Mouse (Mus musculus): Measurements from ENCODE around the gene Tagln3. TPM values are rescaled to one million over a fixed set of nuclear protein-coding genes. Genes with fewer than 3 reads are reported as not detected.

Gene Tagln3
- 0.54 TPM in 1 of 2 replicates, not detected in the other for total RNA-seq (2023)

DNA sequence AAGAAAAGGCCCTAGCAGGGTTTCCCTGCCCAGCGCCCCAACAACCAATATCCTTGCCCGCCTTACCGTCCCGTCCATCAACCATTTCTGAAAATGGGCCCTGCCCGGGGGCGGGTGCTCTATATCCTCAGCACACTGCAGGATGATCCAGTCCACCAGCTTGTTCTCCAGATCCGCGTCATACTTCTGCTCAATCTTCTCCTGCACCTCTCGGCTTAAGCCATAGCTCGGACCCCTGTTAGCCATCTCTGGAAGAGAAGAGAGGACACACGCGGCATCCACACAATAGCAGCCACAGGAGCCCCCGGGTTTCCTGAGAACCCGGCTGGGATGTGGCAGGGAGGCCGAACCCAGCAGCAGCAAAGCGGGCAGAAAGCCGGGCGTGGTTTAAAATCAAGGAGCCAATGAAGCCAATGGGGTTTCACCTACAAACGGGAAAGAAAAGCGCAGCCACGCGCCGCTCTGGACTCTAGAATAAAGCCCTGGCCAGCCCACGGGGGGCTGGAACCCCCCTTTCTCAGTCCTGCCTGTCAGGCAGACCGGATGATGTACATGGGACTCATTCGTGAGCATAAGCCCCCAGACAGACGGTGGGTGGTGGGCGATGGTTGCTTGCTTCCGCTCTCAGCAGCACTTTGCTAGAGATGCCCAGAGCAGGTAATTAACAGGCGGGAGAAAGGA, at the start of gene Tagln3:
TSS of gene Tagln3 (minus strand) at position 548 of the 681 bp plus-strand sequence.

DNA sequence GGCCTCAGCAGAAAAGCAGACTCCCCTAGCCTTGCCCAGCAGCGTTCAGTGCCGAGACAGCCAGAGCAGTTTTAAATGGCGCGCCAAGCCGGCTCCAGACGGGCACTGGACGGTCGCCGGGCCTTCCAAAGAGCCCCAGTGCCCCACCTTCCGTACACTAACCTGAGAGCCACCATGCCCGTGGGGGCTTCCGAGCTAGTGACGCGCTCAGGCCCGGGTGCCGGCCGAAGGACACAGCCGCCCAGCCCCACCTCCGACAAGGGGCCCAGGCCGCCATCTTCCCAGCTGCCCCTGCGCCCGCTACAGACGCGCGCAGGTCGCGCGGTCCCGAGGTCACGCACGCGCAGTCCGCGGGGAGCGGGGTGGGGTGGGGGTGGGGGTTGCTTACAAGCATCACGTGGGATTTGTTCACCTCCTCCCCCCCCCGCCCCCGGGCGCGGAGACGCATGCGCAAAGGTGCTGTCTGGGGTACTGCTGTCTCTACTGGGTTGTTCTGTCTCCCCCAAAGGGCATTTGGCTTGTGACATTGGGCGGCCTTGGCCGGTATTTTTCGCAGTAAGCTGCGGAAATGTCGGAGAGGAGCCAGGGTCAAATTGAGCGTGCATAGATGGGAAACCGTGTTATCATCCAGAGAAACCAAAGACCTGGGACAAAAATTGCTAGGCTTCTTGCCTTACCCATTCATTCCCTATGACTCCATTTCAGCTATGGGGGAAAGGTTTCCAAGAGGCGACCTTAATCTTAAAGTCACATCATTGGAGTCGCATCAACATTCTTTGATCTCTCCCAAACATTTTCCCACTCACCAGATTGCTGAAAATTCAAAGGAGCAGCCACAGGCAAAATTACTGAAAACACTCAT, 18.4 kb upstream of the Tagln3 start, which contains the start of gene Abhd10:
TSS of gene Abhd10 (minus strand) at position 341 of the 862 bp plus-strand sequence.

DNA sequence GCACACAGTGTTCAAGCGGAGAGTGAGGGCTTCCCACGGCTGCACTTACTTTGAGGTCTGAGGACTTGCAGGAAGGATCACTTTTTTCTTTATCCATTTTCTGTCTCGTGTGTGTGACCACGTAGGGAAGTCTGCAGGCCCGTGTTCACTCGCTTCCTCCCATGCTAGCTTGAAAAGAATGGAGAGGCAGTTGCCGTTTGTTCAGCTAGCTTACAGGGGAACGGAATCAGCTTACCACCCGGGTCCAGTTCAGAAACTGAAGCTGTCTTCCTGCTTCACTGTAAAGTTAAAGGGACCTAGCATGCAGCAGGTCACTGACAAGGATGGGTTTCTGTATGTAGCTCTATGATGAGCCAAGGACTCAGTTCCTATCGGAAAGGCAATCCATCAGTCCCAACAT, 30.9 kb downstream of the Tagln3 start, which contains the start of gene Tmprss7:
TSS of gene Tmprss7 (minus strand) at position 101 of the 400 bp plus-strand sequence.

Other genes starting within 250 kb of the Tagln3 start
- gene Gm609, start 231.6 kb downstream of the Tagln3 start, total RNA-seq (2023), result not detected in 2 replicates
- not detected in 2 replicates for gene Gm17783, start 192.6 kb downstream of the Tagln3 start, total RNA-seq (2023)
- gene Slc9c1, start 189.3 kb downstream of the Tagln3 start, total RNA-seq (2023), result not detected in 2 replicates
- not detected in 2 replicates for gene Gcsam, start 114.2 kb downstream of the Tagln3 start, total RNA-seq (2023)
- not detected in 2 replicates for gene BC016579, start 70.5 kb downstream of the Tagln3 start, total RNA-seq (2023)
- 0.69 TPM in 1 of 2 replicates, not detected in the other for gene Tmprss7, start 30.9 kb downstream of the Tagln3 start, total RNA-seq (2023)
- 20.4 and 23.8 TPM in 2 replicates for gene Abhd10, start 18.3 kb upstream of the Tagln3 start, total RNA-seq (2023)
- gene Phldb2, start 229.0 kb upstream of the Tagln3 start, total RNA-seq (2023), result 3.1 and 3.5 TPM in 2 replicates

Data from neutrophil, adult 65 days (primary cell).